Mouse (Mus musculus): ENCODE measurements around the gene Lgr6.
"Not testable (repeated sequence)": the region's sequence is repeated elsewhere in the genome, so short reads cannot be mapped to it uniquely, and the experiment has no call there.

Lgr6 gene

GRCm38 (mm10) chr1:135128011-135128441 is 22.9 kb upstream of the Lgr6 start:
- DNase-seq (ENCODE audit: low spot score), result no peak

- DNase-seq (ENCODE audit: low spot score), result no peak
Measured at GRCm38 (mm10) chr1:135126443-135127027, 21.5 kb upstream of the Lgr6 start.

GRCm38 (mm10) chr1:135125990-135126389 is 20.9 kb upstream of the Lgr6 start:
- DNase-seq (ENCODE audit: low spot score), result peak; percentile 73

GRCm38 (mm10) chr1:135124573-135125363 is 19.7 kb upstream of the Lgr6 start:
- DNase-seq (ENCODE audit: low spot score), result no peak

- DNase-seq (ENCODE audit: low spot score), result peak; percentile 66
Measured at GRCm38 (mm10) chr1:135112661-135113060, 7.6 kb upstream of the Lgr6 start.

- not testable (repeated sequence) for DNase-seq (ENCODE audit: low spot score)
Measured at GRCm38 (mm10) chr1:135111271-135111670, 6.2 kb upstream of the Lgr6 start.

- DNase-seq (ENCODE audit: low spot score), result peak; percentile 89
Measured at GRCm38 (mm10) chr1:135110075-135110474, 5.0 kb upstream of the Lgr6 start.

- DNase-seq (ENCODE audit: low spot score), result peak; percentile 67
Measured at GRCm38 (mm10) chr1:135108611-135109010, 3.5 kb upstream of the Lgr6 start.

- peak; percentile 89 for DNase-seq (ENCODE audit: low spot score)
Measured at GRCm38 (mm10) chr1:135105951-135106350, 875 bp upstream of the Lgr6 start.

- no peak for DNase-seq (ENCODE audit: low spot score)
Measured at GRCm38 (mm10) chr1:135100400-135100799, 4.7 kb downstream of the Lgr6 start.

- DNase-seq (ENCODE audit: low spot score), result no peak
Measured at GRCm38 (mm10) chr1:135098441-135098840, 6.6 kb downstream of the Lgr6 start.

GRCm38 (mm10) chr1:135097441-135097840 is 7.6 kb downstream of the Lgr6 start:
- no peak for DNase-seq (ENCODE audit: low spot score)

- no peak for DNase-seq (ENCODE audit: low spot score)
Measured at GRCm38 (mm10) chr1:135096312-135096711, 8.8 kb downstream of the Lgr6 start.

- no peak for DNase-seq (ENCODE audit: low spot score)
Measured at GRCm38 (mm10) chr1:135095189-135095588, 9.9 kb downstream of the Lgr6 start.

GRCm38 (mm10) chr1:135094723-135095122 is 10.4 kb downstream of the Lgr6 start:
- DNase-seq (ENCODE audit: low spot score), result no peak

GRCm38 (mm10) chr1:135090914-135091313 is 14.2 kb downstream of the Lgr6 start:
- DNase-seq (ENCODE audit: low spot score), result no peak

GRCm38 (mm10) chr1:135089626-135090025 is 15.4 kb downstream of the Lgr6 start:
- DNase-seq (ENCODE audit: low spot score), result no peak

GRCm38 (mm10) chr1:135087414-135087813 is 17.7 kb downstream of the Lgr6 start:
- no peak for DNase-seq (ENCODE audit: low spot score)

GRCm38 (mm10) chr1:135086015-135086414 is 19.1 kb downstream of the Lgr6 start:
- no peak for DNase-seq (ENCODE audit: low spot score)

GRCm38 (mm10) chr1:135085296-135085871 is 19.7 kb downstream of the Lgr6 start:
- no peak for DNase-seq (ENCODE audit: low spot score)

GRCm38 (mm10) chr1:135083465-135083864 is 21.6 kb downstream of the Lgr6 start:
- DNase-seq (ENCODE audit: low spot score), result no peak

GRCm38 (mm10) chr1:135082267-135082666 is 22.8 kb downstream of the Lgr6 start:
- DNase-seq (ENCODE audit: low spot score), result no peak

GRCm38 (mm10) chr1:135079021-135079420 is 26.1 kb downstream of the Lgr6 start:
- no peak for DNase-seq (ENCODE audit: low spot score)
